Mouse (Mus musculus): Measurements from ENCODE around the gene Atp1a2. TPM values are rescaled to one million over a fixed set of nuclear protein-coding genes. Genes with fewer than 3 reads are reported as not detected.

Gene Atp1a2
- polyA plus RNA-seq, 1 experiment = 3.5 TPM

DNA sequence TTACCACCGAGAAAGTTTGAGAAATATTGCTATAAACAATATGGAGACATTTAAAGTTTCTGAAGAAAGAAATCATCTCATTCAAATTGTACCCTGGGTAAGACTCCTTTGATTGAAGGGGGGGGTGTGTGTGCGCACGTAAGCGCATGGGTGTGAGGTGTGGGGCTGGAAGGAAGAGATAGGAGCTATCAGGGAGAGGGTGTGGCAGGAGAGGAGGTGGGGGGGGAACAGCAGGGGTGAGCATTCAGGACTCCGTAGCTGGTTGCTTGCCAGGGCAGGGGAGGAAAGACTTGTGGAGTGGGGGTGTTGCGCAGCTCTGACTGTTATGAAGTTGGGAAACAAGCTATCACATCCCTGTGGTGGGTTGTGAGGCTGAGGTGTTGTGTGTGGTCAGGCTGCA lies 6.6 kb upstream of the Atp1a2 start:
- WGBS = 45% methylated on average over 6 of the region's 6 CpGs
- TF ChIP-seq CTCF (IDR thresholded peaks at IDR 0.05; ENCODE audit: extremely low read depth, insufficient read length, insufficient replicate concordance, low read depth, low read length) (no peak), POLR2A (IDR thresholded peaks at IDR 0.05; ENCODE audit: low read depth, low read length) (no peak)
- Histone ChIP-seq H3K27me3 (ENCODE audit: control insufficient read depth, insufficient read depth, low read length) (no peaks in the 10 kb centered on the region), H3K36me3 (ENCODE audit: control insufficient read depth, insufficient read depth, low read length) (no peaks in the 10 kb centered on the region), H3K4me1 (ENCODE audit: control insufficient read depth, insufficient read depth, insufficient read length, low read length) (no peaks in the 10 kb centered on the region), H3K4me3 (ENCODE audit: low read depth, low read length) (no peak overlapping the region), H3K27ac (ENCODE audit: insufficient read depth, low read depth, low read length) (no peak overlapping the region)

DNA sequence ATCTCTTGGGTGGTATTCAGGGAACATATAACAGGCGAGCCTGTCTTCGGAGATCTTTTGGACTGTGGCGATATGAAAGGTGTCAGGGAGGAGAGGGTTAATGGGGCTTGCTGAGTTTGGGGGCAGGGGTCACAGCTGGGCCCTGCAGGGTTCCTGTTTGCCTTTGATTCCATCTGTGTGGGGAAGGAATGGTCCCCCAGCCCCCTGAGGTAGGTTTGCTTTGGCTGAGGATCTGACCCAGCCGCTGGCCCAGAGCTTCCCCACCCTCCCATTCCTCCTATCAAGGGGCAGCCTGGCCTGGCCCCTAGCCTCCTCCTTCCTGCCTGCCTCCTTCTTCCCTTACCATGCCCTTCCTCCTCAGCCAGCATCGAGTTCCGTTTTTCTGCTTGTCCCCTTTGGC lies 5.0 kb upstream of the Atp1a2 start:
- H3K27ac ChIP-seq (ENCODE audit: insufficient read depth, low read depth, low read length) = no peak overlapping the region
- no peaks in the 10 kb centered on the region for H3K27me3 ChIP-seq (ENCODE audit: control insufficient read depth, insufficient read depth, low read length)
- TF ChIP-seq POLR2A (IDR thresholded peaks at IDR 0.05; ENCODE audit: low read depth, low read length) (no peak), CTCF (IDR thresholded peaks at IDR 0.05; ENCODE audit: extremely low read depth, insufficient read length, insufficient replicate concordance, low read depth, low read length) (no peak)
- no peaks in the 10 kb centered on the region for H3K36me3 ChIP-seq (ENCODE audit: control insufficient read depth, insufficient read depth, low read length)
- 51% methylated on average over 6 of the region's 6 CpGs for WGBS
- H3K4me1 ChIP-seq (ENCODE audit: control insufficient read depth, insufficient read depth, insufficient read length, low read length) = no peaks in the 10 kb centered on the region
- H3K4me3 ChIP-seq (ENCODE audit: low read depth, low read length) = no peak overlapping the region

DNA sequence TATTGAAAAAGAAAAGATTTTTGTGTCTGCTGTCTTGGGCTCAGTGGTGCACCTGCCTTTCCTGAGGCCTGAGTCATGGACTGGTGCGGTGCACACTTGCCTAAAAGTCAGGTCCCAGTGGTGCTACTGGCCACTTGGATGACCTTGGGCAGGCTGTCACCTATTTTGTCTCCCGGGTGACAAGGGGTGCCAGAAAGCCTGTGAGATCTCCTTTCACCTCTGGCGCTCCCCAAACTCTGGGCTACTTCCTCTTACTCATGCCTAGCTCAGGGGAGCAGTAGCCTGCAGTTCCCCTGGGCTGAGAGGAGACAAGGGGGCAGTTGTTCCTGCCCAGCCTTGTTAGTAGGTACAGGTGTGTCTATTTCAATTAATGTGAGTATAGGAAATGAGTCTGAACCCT lies 4.4 kb upstream of the Atp1a2 start:
- no peak overlapping the region for H3K4me3 ChIP-seq (ENCODE audit: low read depth, low read length)
- 56% methylated on average over 3 of the region's 3 CpGs for whole genome bisulfite sequencing
- TF ChIP-seq CTCF (IDR thresholded peaks at IDR 0.05; ENCODE audit: extremely low read depth, insufficient read length, insufficient replicate concordance, low read depth, low read length) (no peak), POLR2A (IDR thresholded peaks at IDR 0.05; ENCODE audit: low read depth, low read length) (no peak)
- no peaks in the 10 kb centered on the region for H3K4me1 ChIP-seq (ENCODE audit: control insufficient read depth, insufficient read depth, insufficient read length, low read length)
- H3K36me3 ChIP-seq (ENCODE audit: control insufficient read depth, insufficient read depth, low read length) = no peaks in the 10 kb centered on the region
- H3K27me3 ChIP-seq (ENCODE audit: control insufficient read depth, insufficient read depth, low read length) = no peaks in the 10 kb centered on the region
- H3K27ac ChIP-seq (ENCODE audit: insufficient read depth, low read depth, low read length) = no peak overlapping the region

DNA sequence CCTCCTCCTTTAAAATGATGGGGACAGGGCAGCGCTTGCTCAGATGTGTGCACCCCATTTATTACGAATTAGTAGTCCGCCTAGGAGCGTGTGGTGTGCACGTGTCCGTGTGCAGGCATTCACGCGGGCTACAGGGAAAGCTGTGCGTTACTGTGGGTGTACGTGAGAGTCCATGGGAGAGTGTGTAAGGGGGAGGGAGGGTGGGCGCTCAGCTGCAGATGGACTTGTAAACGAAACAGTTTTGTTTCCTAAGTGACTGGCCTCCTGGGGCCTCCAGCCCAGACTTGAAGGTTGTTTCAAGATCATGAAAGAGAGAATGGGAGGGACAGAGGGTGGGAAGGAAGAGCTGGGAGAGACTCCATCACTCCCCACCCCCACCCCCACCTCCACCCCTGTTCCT lies 3.3 kb upstream of the Atp1a2 start:
- H3K27me3 ChIP-seq (ENCODE audit: control insufficient read depth, insufficient read depth, low read length) = no peaks in the 10 kb centered on the region
- no peaks in the 10 kb centered on the region for H3K36me3 ChIP-seq (ENCODE audit: control insufficient read depth, insufficient read depth, low read length)
- no peak overlapping the region for H3K4me3 ChIP-seq (ENCODE audit: low read depth, low read length)
- no peaks in the 10 kb centered on the region for H3K4me1 ChIP-seq (ENCODE audit: control insufficient read depth, insufficient read depth, insufficient read length, low read length)
- 69% methylated on average over 12 of the region's 12 CpGs for WGBS
- no peak overlapping the region for H3K27ac ChIP-seq (ENCODE audit: insufficient read depth, low read depth, low read length)
- TF ChIP-seq CTCF (IDR thresholded peaks at IDR 0.05; ENCODE audit: extremely low read depth, insufficient read length, insufficient replicate concordance, low read depth, low read length) (no peak), POLR2A (IDR thresholded peaks at IDR 0.05; ENCODE audit: low read depth, low read length) (no peak)

DNA sequence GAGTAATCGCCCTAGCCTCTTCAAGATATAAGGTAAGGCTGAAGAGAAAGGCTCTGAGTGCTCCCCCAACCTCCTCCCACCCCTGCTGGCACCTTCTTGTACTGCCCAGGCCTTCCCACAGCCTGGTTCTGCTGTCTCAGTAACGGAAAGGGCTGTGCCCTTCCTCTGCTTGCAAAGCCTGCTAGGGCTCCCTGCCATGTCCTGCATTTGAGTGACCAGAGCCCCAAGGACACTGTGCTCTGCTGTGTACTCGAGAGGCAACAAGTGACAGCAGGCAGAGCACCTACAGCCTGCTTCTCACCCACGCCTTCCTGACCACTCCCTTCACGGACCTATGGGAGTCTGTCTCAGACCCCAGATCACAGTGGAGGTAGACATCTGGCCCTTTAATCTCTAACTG lies 2.4 kb upstream of the Atp1a2 start:
- H3K36me3 ChIP-seq (ENCODE audit: control insufficient read depth, insufficient read depth, low read length) = no peaks in the 10 kb centered on the region
- H3K27ac ChIP-seq (ENCODE audit: insufficient read depth, low read depth, low read length) = no peak overlapping the region
- TF ChIP-seq POLR2A (IDR thresholded peaks at IDR 0.05; ENCODE audit: low read depth, low read length) = no peak
- TF ChIP-seq CTCF (IDR thresholded peaks at IDR 0.05; ENCODE audit: extremely low read depth, insufficient read length, insufficient replicate concordance, low read depth, low read length) = no peak
- 57% methylated on average over 5 of the region's 5 CpGs for WGBS
- H3K4me3 ChIP-seq (ENCODE audit: low read depth, low read length) = no peak overlapping the region
- H3K4me1 ChIP-seq (ENCODE audit: control insufficient read depth, insufficient read depth, insufficient read length, low read length) = no peaks in the 10 kb centered on the region
- H3K27me3 ChIP-seq (ENCODE audit: control insufficient read depth, insufficient read depth, low read length) = no peaks in the 10 kb centered on the region

DNA sequence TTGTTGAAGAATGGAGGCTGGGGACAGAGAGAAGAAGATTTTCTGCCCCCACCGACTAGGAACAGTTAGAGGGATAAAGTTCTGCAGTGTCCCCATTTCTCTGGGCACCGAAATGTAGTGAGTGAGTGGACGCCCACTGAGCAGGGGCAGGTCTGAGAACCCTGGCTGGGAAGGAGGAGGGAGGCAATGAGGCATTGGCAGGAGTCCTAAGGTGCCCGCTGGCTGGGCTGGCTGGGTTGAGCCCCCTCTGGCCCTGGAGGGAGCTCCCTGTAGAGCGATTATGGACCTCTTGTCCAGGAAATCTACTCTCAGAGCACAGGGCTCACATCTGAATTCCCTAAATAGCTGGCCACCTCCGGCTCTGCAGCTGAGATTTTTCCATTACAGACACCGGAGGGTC lies 1.7 kb upstream of the Atp1a2 start:
- no peaks in the 10 kb centered on the region for H3K27me3 ChIP-seq (ENCODE audit: control insufficient read depth, insufficient read depth, low read length)
- TF ChIP-seq CTCF (IDR thresholded peaks at IDR 0.05; ENCODE audit: extremely low read depth, insufficient read length, insufficient replicate concordance, low read depth, low read length) (no peak), POLR2A (IDR thresholded peaks at IDR 0.05; ENCODE audit: low read depth, low read length) (no peak)
- WGBS = 80% methylated on average over 7 of the region's 7 CpGs
- no peak overlapping the region for H3K4me3 ChIP-seq (ENCODE audit: low read depth, low read length)
- no peaks in the 10 kb centered on the region for H3K36me3 ChIP-seq (ENCODE audit: control insufficient read depth, insufficient read depth, low read length)
- H3K4me1 ChIP-seq (ENCODE audit: control insufficient read depth, insufficient read depth, insufficient read length, low read length) = no peaks in the 10 kb centered on the region
- no peak overlapping the region for H3K27ac ChIP-seq (ENCODE audit: insufficient read depth, low read depth, low read length)

DNA sequence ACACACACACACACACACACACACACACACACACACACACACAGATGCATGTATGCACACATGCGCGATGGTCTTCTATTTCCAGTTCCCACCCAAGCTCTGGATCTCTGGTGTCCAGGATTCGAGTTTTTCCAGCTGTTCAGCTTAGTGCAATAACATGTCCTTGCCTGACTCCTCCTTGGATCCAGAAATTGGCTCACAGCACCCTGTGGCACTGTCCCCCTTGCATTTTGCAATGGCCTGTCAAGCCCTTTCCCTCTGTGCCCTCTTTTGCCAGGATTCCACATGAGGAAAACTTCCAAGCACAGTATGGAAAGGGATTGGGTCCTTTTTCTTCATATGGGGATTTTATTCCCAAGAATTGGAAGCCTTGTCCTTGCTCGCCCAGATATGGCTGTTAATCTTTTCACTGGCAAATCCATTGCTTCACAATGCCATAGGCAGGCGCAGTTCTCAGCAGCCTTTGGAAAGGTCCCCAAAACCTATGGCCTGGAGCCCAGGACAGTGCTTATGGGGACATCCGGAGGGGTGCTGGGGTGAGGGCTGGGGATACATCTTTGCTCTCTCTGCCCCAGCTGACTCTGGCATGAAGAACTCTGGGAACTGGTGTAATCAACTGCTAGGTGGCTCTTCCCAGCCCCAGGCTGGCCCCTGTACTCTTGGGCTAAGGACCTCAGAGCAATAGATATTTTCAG lies 901 bp downstream of the Atp1a2 start:
- H3K27me3 ChIP-seq (ENCODE audit: control insufficient read depth, insufficient read depth, low read length) = no peaks in the 10 kb centered on the region
- H3K27ac ChIP-seq (ENCODE audit: insufficient read depth, low read depth, low read length) = peak overlapping the region; percentile 77
- H3K4me1 ChIP-seq (ENCODE audit: control insufficient read depth, insufficient read depth, insufficient read length, low read length) = no peaks in the 10 kb centered on the region
- 76% methylated on average over 6 of the region's 6 CpGs for WGBS
- peak overlapping the region; percentile 55 for H3K4me3 ChIP-seq (ENCODE audit: low read depth, low read length)
- TF ChIP-seq CTCF (IDR thresholded peaks at IDR 0.05; ENCODE audit: extremely low read depth, insufficient read length, insufficient replicate concordance, low read depth, low read length) = no peak
- no peak for TF ChIP-seq POLR2A (IDR thresholded peaks at IDR 0.05; ENCODE audit: low read depth, low read length)
- H3K36me3 ChIP-seq (ENCODE audit: control insufficient read depth, insufficient read depth, low read length) = no peaks in the 10 kb centered on the region
